Mouse (Mus musculus): ENCODE data around the gene Crlf1. TPM values are rescaled to one million over a fixed set of nuclear protein-coding genes. Genes with fewer than 3 reads are reported as not detected.

Crlf1 gene
- total RNA-seq, 1 experiment from 2014 or later, result not detected

DNA sequence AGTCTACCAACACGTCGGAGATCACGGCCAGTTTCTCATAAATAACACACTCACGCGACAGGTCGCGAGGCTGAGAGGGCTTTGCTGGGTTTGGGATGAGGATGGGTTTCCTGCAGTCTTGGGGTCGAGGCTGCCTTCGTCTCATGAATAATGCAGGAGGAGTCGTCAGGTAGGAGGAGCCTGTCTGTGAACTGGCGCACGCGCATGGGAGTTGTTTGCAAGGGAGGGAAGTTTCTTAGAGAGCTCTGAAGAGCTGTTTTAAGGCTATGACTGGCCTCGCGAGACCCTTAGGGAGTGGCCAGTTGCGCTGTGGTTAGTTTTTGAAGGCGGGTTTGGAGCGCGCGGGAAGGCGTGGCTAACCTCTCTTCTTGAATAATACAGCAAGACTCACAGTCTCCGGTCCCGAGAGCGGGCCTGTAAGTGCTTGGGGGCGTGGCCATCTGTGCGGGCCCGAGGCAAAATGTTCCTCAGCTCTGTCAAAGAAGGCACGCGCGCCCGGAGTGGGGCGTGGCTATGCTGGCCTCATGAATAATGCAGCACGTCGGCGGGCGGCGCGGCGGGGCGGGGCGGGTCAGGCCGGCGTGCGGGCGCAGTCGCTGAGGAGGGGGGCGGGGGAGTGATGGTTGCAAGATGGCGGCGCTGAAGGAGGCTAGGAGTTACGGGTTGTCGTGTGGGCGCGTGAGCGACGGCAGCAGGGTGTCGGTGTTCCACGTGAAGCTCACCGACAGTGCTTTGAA, 46.3 kb downstream of the Crlf1 start, which contains the start of gene Ell:
Ell (plus strand) TSS at position 381 of the 737 bp plus-strand sequence.
- ATAC-seq (replicated peaks; ENCODE audit: insufficient number of reproducible peaks, low FRiP score, low TSS enrichment, poor library complexity, severe bottlenecking), result peak; percentile 61

DNA sequence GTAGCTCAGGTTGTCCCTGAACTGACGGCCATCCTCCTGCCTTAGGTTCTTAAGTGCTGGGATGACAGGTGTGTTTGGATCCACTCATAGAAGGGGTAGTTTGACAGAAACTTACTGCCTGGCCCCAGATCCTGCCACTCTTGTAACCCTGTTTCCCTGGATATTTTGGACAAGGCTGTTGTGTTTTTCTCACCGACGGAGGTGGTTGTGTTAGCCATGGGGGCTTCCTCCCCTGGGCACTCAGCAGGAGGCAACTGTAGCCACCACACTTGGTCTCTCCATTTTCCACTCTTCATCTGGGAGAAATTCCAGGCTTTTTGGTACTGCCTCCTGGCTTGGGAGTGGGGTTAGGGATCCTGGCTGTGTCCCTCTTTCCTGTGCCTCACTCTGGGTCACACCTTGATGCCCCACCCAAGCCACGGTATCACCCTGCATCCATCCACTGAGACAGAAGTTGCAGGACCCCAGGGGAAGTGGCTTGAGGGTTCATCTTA, 47.1 kb downstream of the Crlf1 start:
- no peak for ATAC-seq (replicated peaks; ENCODE audit: insufficient number of reproducible peaks, low FRiP score, low TSS enrichment, poor library complexity, severe bottlenecking)

DNA sequence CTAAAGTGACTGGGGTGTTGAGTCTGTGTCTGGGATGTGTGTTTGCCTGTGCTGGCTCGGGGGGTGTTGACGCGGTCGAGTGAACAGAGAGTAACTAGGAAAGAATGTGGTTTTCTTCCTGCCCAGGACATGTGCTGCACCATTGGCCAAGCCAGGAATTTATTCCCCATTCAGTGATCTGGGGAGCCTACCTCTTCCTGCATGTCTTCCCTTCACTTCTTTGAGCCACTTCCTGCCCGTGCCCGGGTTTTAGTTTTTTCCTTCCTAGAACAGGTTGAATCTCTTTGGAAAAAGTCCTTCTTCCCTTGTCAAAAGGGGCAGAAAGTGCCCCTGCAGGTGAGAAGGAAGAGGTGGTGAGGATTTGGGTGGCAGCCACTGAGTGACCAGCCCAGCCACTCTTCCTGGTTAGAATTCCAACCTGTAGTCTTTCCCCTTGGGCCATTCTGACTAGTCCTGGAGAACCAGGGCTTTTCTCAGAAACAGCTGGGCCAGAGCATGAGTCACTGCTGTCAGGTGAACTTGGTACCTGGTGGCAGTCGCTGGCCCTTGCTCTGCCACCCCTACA, 47.6 kb downstream of the Crlf1 start:
- no peak for ATAC-seq (replicated peaks; ENCODE audit: insufficient number of reproducible peaks, low FRiP score, low TSS enrichment, poor library complexity, severe bottlenecking)

- no peak for ATAC-seq (replicated peaks; ENCODE audit: insufficient number of reproducible peaks, low FRiP score, low TSS enrichment, poor library complexity, severe bottlenecking)
Observed at GRCm38 (mm10) chr8:70541081-70541480, 48.1 kb downstream of the Crlf1 start.

DNA sequence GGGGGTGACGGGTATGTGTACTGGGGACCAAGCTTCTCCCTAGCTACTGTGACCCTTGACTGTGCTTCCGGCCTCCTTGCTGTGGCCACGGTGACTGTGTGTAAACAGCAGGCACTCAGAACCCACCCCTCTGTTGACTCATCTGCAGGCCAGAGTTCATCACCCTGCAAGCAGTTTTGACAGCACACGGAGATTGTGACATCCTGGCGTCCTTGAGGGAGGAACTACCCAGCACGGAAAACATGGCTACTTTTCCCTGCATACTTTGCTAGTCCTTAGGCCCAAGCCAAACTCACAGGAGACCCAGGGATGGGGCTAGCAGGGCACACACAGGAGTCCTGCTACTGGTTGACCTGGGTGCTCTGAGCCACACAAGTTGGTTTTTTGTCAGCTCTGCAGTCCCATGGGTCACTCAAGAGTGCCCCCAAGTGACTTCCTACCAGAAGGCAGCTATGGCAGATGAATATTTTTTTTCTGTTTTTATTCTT, 51.3 kb downstream of the Crlf1 start:
- peak; percentile 70 for ATAC-seq (replicated peaks; ENCODE audit: insufficient number of reproducible peaks, low FRiP score, low TSS enrichment, poor library complexity, severe bottlenecking)

DNA sequence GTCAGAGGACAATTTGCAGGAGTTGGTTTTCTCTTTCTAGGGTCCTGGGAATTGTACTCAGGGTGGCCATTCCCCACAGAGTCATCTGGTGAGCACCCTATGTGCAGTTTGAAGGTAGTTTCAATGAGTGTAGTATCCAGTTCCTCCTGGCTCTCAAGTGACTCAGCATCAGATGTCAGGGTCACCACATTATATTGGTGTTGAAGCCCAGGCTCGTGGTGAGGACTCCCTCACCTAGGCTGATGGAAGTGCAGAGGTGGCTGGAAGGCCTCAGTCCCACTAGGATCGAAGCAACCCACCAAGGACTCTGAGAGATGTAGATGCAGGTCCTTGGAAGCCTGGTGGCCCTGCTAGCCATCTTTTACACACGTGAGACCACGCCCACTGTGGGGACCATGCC, 53.5 kb downstream of the Crlf1 start:
- ATAC-seq (replicated peaks; ENCODE audit: insufficient number of reproducible peaks, low FRiP score, low TSS enrichment, poor library complexity, severe bottlenecking), result peak; percentile 12; the same call in 1 of the 2 replicates

- no peak for ATAC-seq (replicated peaks; ENCODE audit: insufficient number of reproducible peaks, low FRiP score, low TSS enrichment, poor library complexity, severe bottlenecking)
Observed at GRCm38 (mm10) chr8:70547762-70548161, 54.8 kb downstream of the Crlf1 start.

- no peak for ATAC-seq (replicated peaks; ENCODE audit: insufficient number of reproducible peaks, low FRiP score, low TSS enrichment, poor library complexity, severe bottlenecking)
Observed at GRCm38 (mm10) chr8:70549412-70550184, 56.6 kb downstream of the Crlf1 start.

GRCm38 (mm10) chr8:70551558-70552161, 58.7 kb downstream of the Crlf1 start:
- no peak for ATAC-seq (replicated peaks; ENCODE audit: insufficient number of reproducible peaks, low FRiP score, low TSS enrichment, poor library complexity, severe bottlenecking)

GRCm38 (mm10) chr8:70552836-70553235, 59.9 kb downstream of the Crlf1 start:
- no peak for ATAC-seq (replicated peaks; ENCODE audit: insufficient number of reproducible peaks, low FRiP score, low TSS enrichment, poor library complexity, severe bottlenecking)

Other genes starting within 250 kb of the Crlf1 start
- gene Homer3, start 210.3 kb upstream of the Crlf1 start, total RNA-seq (2017), result 2.0 to 3.7 TPM (median 3.4 TPM) in 3 replicates
- gene Ddx49, start 190.7 kb upstream of the Crlf1 start, total RNA-seq (2017), result 74.6 to 94.0 TPM (median 75.3 TPM) in 3 replicates
- gene Cope, start 190.6 kb upstream of the Crlf1 start, total RNA-seq (2017), result 79.7 to 131 TPM (median 108 TPM) in 3 replicates
- gene Cers1, start 177.4 kb upstream of the Crlf1 start, total RNA-seq (2017), result not detected in 3 replicates
- not detected in 3 replicates for gene Gdf1, start 163.3 kb upstream of the Crlf1 start, total RNA-seq (2017)
- 21.5 to 44.5 TPM (median 27.6 TPM) in 3 replicates for gene Upf1, start 139.9 kb upstream of the Crlf1 start, total RNA-seq (2017)
- gene Comp, start 119.6 kb upstream of the Crlf1 start, total RNA-seq (2017), result 0.11 to 4.1 TPM (median 0.19 TPM) in 3 replicates
- gene Crtc1, start 53.6 kb upstream of the Crlf1 start, total RNA-seq (2017), result 1.8 to 7.0 TPM (median 6.5 TPM) in 3 replicates
- gene Klhl26, start 16.2 kb upstream of the Crlf1 start, total RNA-seq (2017), result 3.3 to 8.3 TPM (median 3.4 TPM) in 3 replicates
- not detected in 3 replicates for gene Tmem59l, start 5.8 kb upstream of the Crlf1 start, total RNA-seq (2017)
- gene Rex1bd, start 13.6 kb downstream of the Crlf1 start, total RNA-seq (2017), result 16.6 to 32.7 TPM (median 26.1 TPM) in 3 replicates
- gene Uba52, start 17.6 kb downstream of the Crlf1 start, total RNA-seq (2017), result 1,178 to 1,886 TPM (median 1,315 TPM) in 3 replicates
- gene Fkbp8, start 34.6 kb downstream of the Crlf1 start, total RNA-seq (2017), result 147 to 174 TPM (median 173 TPM) in 3 replicates
- 63.0 to 84.2 TPM (median 67.0 TPM) in 3 replicates for gene Kxd1, start 34.8 kb downstream of the Crlf1 start, total RNA-seq (2017)
- gene Ell, start 46.3 kb downstream of the Crlf1 start, total RNA-seq (2017), result 13.9 to 16.9 TPM (median 15.1 TPM) in 3 replicates
- gene Isyna1, start 101.2 kb downstream of the Crlf1 start, total RNA-seq (2017), result 9.3 to 16.3 TPM (median 15.3 TPM) in 3 replicates
- 83.1 to 151 TPM (median 94.1 TPM) in 3 replicates for gene Ssbp4, start 115.7 kb downstream of the Crlf1 start, total RNA-seq (2017)
- gene Lrrc25, start 123.0 kb downstream of the Crlf1 start, total RNA-seq (2017), result 28.5 to 42.6 TPM (median 42.2 TPM) in 3 replicates
- 0.19 to 3.8 TPM in 2 of 3 replicates, not detected in the other for gene Gdf15, start 139.3 kb downstream of the Crlf1 start, total RNA-seq (2017)
- 2.3 to 4.9 TPM (median 3.3 TPM) in 3 replicates for gene Pgpep1, start 167.2 kb downstream of the Crlf1 start, total RNA-seq (2017)
- 69.1 to 93.3 TPM (median 80.9 TPM) in 3 replicates for gene Lsm4, start 180.1 kb downstream of the Crlf1 start, total RNA-seq (2017)
- gene Jund, start 205.8 kb downstream of the Crlf1 start, total RNA-seq (2017), result 131 to 182 TPM (median 168 TPM) in 3 replicates
- gene Iqcn, start 210.3 kb downstream of the Crlf1 start, total RNA-seq (2017), result 0.67 to 0.78 TPM in 2 of 3 replicates, not detected in the other
- gene Gm3336, start 225.4 kb downstream of the Crlf1 start, total RNA-seq (2017), result not detected in 3 replicates
- gene Pde4c, start 230.6 kb downstream of the Crlf1 start, total RNA-seq (2017), result 0.10 to 0.19 TPM in 2 of 3 replicates, not detected in the other

Data from monocyte, adult 5-6 weeks (primary cell).